Mouse (Mus musculus) right cerebral cortex, postnatal 36 days (tissue): ENCODE data around the gene Spast.
"Not testable (repeated sequence)": the region's sequence is repeated elsewhere in the genome, so short reads cannot be mapped to it uniquely, and the experiment has no call there.

Experiments used
- DNase-seq, 2 experiments: peaks; one replicate each; pipeline ENCODE4 v3.0.0; 2022; ENCODE audit warnings: low spot score in 2 of 2, mixed read lengths in 1 of 2

The Spast gene

GRCm38 (mm10) chr17:74338937-74339804, at the start of gene Spast:
Spast (plus strand) TSS chr17:74338987.
- peak; percentile 30 to 33 for DNase-seq

- DNase-seq, result no peak
These were observed 48.6 kb upstream of the Spast start for GRCm38 (mm10) chr17:74290198-74290597.

- no peak for DNase-seq
These were observed 47.9 kb upstream of the Spast start for GRCm38 (mm10) chr17:74290869-74291268.

- DNase-seq, result no peak
These were observed 47.0 kb upstream of the Spast start for GRCm38 (mm10) chr17:74291640-74292361.

GRCm38 (mm10) chr17:74293687-74294425, 44.9 kb upstream of the Spast start:
- DNase-seq, result no peak

GRCm38 (mm10) chr17:74294426-74295025, 44.3 kb upstream of the Spast start:
- peak; percentile 58 to 70 for DNase-seq

GRCm38 (mm10) chr17:74295026-74295970, 43.5 kb upstream of the Spast start, which contains the start of gene Memo1:
Memo1 (minus strand) TSS chr17:74295521.
- peak; percentile 71 to 73 for DNase-seq

GRCm38 (mm10) chr17:74296076-74296823, 42.5 kb upstream of the Spast start:
- DNase-seq, result no peak

GRCm38 (mm10) chr17:74296991-74297390, 41.8 kb upstream of the Spast start:
- not testable (repeated sequence) for DNase-seq

- DNase-seq, result no peak
These were observed 38.7 kb upstream of the Spast start for GRCm38 (mm10) chr17:74300089-74300488.

- no peak for DNase-seq
These were observed 34.7 kb upstream of the Spast start for GRCm38 (mm10) chr17:74304060-74304459.

- no peak for DNase-seq
These were observed 33.2 kb upstream of the Spast start for GRCm38 (mm10) chr17:74305616-74306015.

- no peak for DNase-seq
These were observed 32.8 kb upstream of the Spast start for GRCm38 (mm10) chr17:74306021-74306420.

GRCm38 (mm10) chr17:74315445-74316308, 23.1 kb upstream of the Spast start:
- DNase-seq, result no peak

GRCm38 (mm10) chr17:74316309-74316863, 22.4 kb upstream of the Spast start:
- DNase-seq, result peak; percentile 81 to 82

- no peak for DNase-seq
These were observed 20.1 kb upstream of the Spast start for GRCm38 (mm10) chr17:74318721-74319120.

GRCm38 (mm10) chr17:74322400-74323054, 16.3 kb upstream of the Spast start:
- DNase-seq, result no peak

- DNase-seq, result no peak
These were observed 14.9 kb upstream of the Spast start, which contains the start of gene Dpy30 for GRCm38 (mm10) chr17:74323844-74324243. Dpy30 (minus strand) TSS chr17:74323944.
